Comparison of ENCODE assay signal across 30 mouse cellular contexts in genomic region chr1:149069570-149069969, GRCm38 (mm10).
"Had no signal": no experiment of that assay in that cellular context is flagged by ENCODE, and none has a peak within 500 bp of the region (broad histone marks: within the 10 kb centered on the region; RNA-seq: fewer than 3 reads in every experiment).

No protein-coding gene starts in this region.

- H3K27me3 ChIP-seq: heart, embryonic 12.5 days; heart, embryonic 13.5 days; heart, embryonic 15.5 days; hindbrain, embryonic 12.5 days; hindbrain, embryonic 13.5 days; hindbrain, embryonic 15.5 days; intestine, embryonic 15.5 days; kidney, embryonic 15.5 days had no signal

- H3K36me3 ChIP-seq: heart, embryonic 12.5 days; heart, embryonic 13.5 days; heart, embryonic 15.5 days; hindbrain, embryonic 10.5 days; hindbrain, embryonic 12.5 days; hindbrain, embryonic 13.5 days; hindbrain, embryonic 15.5 days; intestine, embryonic 15.5 days; kidney, embryonic 15.5 days had no signal

- H3K27ac ChIP-seq: heart, embryonic 13.5 days; heart, embryonic 15.5 days; hindbrain, embryonic 10.5 days; hindbrain, embryonic 12.5 days; hindbrain, embryonic 13.5 days; hindbrain, embryonic 14.5 days; hindbrain, embryonic 15.5 days; hindbrain, postnatal 0 days; intestine, embryonic 15.5 days; kidney, embryonic 15.5 days; kidney, postnatal 0 days; layer of hippocampus, adult 2 months; left cerebral cortex, adult 2 months had no signal

- H3K9ac ChIP-seq: heart, embryonic 12.5 days; heart, embryonic 13.5 days; heart, embryonic 15.5 days; hindbrain, embryonic 12.5 days; hindbrain, embryonic 13.5 days; hindbrain, embryonic 14.5 days; hindbrain, embryonic 15.5 days; intestine, embryonic 15.5 days; kidney, embryonic 15.5 days had no signal

- H3K9me3 ChIP-seq: heart, embryonic 12.5 days; heart, embryonic 13.5 days; heart, embryonic 15.5 days; hindbrain, embryonic 10.5 days; hindbrain, embryonic 12.5 days; hindbrain, embryonic 13.5 days; hindbrain, embryonic 15.5 days; intestine, embryonic 15.5 days; kidney, embryonic 15.5 days had no signal

- DNase-seq: heart, postnatal 10 days; heart, postnatal 14 days; heart, postnatal 36 days; heart, postnatal 4 days; kidney, adult 11 months; kidney, adult 18-20 months; kidney, adult 2 months; kidney, adult 8-10 months; kidney, adult 9 months; kidney, postnatal 10 days; kidney, postnatal 14 days; kidney, postnatal 25 days; kidney, postnatal 36 days; kidney, postnatal 4 days; layer of hippocampus, adult 9-11 months; layer of hippocampus, postnatal 36 days had no signal

- H3K4me3 ChIP-seq: heart, embryonic 12.5 days; heart, embryonic 13.5 days; heart, embryonic 15.5 days; hindbrain, embryonic 10.5 days; hindbrain, embryonic 12.5 days; hindbrain, embryonic 13.5 days; hindbrain, embryonic 15.5 days; intestine, embryonic 15.5 days; kidney, embryonic 15.5 days; layer of hippocampus, adult 2 months; left cerebral cortex, adult 2 months had no signal

- H3K4me1 ChIP-seq: heart, embryonic 12.5 days; heart, embryonic 13.5 days; heart, embryonic 15.5 days; hindbrain, embryonic 10.5 days; hindbrain, embryonic 12.5 days; hindbrain, embryonic 13.5 days; hindbrain, embryonic 15.5 days; intestine, embryonic 15.5 days; kidney, embryonic 15.5 days had no signal
